Mouse (Mus musculus): ENCODE data around the gene Pax3.

- TF ChIP-seq POLR2A (IDR thresholded peaks at IDR 0.05; ENCODE audit: borderline replicate concordance, low read depth, low read length) (no peak), CTCF (IDR thresholded peaks at IDR 0.05; ENCODE audit: low read depth, low read length) (no peak)
Measured at GRCm38 (mm10) chr1:78229801-78230200, 32.9 kb upstream of the Pax3 start.

All from bone marrow macrophage, adult 2 months (primary cell).